Mouse (Mus musculus) lung, postnatal 4 days (tissue): ENCODE data around the gene Ldhd.

Experiments used
- DNase-seq, 2 experiments: peaks; one replicate each; pipeline ENCODE4 v3.0.0; 2021

Gene Ldhd

GRCm38 (mm10) chr8:111626933-111627332 lies 3.2 kb downstream of the Ldhd start:
- DNase-seq, result no peak

DNA sequence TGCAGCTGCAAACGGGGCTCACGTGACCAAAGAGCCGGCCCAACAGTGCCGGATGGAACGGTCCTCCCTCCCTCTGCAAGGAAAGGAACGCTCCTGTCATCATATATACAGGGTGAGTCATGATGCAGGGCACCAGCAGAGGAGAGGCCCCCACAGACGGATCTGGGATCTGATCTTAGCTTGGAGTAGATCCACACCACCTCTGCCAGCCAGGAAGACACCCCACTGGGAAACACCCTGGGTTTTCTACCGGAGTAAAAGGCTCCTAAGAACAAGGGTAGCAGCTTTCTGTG lies 3.7 kb downstream of the Ldhd start:
- no peak for DNase-seq

- DNase-seq, result peak; percentile 65 to 81
These were observed 4.3 kb downstream of the Ldhd start for GRCm38 (mm10) chr8:111625694-111626527.

- no peak for DNase-seq
These were observed 5.3 kb downstream of the Ldhd start for GRCm38 (mm10) chr8:111624853-111625221.

- DNase-seq, result peak; percentile 62 to 86
These were observed 5.9 kb downstream of the Ldhd start for GRCm38 (mm10) chr8:111624081-111624852.

DNA sequence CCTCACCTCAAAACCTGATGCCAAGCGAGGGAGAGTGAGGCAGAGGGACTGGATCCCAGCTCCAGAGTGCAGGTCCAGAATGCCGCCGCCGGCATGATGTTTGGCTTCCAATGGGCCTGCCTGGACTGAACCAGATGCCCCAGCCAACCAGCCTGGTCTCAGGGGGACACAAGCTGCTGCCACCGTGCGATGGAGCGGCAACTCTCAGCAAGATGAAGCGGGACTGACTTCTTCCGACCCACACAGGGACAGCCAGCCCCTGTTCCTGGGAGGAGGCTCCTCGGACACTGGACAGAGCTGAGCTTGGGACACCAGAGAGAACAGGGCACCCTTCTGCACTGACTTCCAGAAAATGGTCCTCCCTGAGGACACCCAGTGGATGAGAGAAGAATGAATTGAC lies 7.6 kb downstream of the Ldhd start:
- no peak for DNase-seq

DNA sequence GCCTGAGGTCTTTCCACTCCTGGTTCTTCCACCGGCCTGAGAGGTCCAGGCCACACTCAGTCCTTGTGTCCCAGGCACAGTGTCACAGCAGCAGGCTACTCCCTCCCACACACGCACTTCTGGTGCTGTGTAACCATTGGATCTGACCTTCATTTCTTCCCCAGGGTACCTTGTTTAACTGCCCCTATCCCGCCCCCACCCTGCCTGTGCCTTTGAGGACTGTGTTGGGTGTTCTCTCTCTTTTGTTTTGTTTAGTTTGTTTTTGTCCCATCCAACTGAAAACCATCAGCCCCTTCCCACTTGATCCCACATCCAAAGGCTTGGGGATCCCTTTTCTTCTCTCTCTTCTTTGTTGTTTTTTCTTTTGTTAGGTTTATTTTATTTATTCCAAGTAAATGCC lies 8.1 kb downstream of the Ldhd start:
- no peak for DNase-seq

GRCm38 (mm10) chr8:111619936-111620335 lies 10.2 kb downstream of the Ldhd start:
- DNase-seq, result no peak

DNA sequence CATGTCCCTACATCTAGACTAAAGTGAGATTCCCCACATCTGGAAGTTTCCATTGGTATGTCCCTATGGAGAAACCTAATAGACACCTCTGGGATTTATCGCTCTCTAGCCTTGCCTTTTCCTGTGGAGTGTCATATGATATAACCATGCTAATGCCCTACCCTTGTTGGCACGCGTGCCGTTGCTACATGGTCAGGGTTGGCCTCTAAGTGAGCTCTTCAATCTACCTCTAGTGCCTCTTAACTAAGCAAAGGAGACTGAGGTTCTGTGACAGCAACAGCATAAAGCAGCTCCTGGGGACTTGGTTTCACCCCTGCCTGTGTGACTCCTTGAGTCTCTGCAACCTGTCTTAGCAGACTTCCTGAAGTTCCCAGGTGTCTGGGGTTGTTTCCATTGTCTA lies 11.9 kb downstream of the Ldhd start:
- peak; percentile 16 to 68 for DNase-seq

GRCm38 (mm10) chr8:111617812-111618211 lies 12.4 kb downstream of the Ldhd start:
- DNase-seq, result no peak

DNA sequence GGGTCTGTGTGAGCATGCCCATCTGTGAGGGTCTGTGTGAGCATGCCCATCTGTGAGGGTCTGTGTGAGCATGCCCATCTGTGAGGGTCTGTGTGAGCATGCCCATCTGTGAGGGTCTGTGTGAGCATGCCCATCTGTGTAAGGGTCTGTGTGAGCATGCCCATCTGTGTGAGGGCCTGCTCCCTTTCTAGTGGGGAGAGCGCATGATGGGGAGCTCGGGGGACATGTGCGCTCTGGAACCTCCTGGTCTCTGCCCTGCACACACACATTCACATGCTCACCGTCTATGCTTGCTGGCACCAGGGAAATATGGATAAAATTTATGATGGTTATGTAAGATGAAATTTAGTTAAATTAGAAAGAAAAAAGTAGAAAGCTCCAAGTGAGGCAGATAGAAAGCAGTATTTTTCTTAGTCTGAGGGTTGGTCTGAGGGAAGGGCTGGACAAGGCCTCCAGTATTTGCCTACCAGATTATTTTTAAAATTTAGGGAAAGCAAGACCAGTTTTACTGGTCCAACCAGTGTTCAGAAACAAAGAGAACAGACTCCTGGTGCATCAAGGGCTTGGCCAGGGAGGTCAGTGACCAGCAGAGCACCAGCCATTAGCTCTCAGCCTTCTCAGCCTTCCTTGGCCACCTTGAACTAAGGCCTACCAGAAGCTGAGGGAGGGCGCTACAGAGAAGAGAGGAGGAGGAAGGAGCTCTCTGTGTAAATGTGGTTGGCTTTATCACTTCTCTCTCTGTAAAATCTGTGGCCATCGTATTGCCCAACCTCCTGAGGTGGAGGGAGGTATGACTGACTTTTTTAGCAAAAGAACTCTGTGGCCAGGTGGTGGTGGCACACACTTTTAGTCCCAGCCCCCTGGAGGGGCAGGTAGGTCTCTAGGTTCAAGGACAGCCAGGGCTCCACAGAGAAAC lies 15.1 kb downstream of the Ldhd start:
- no peak for DNase-seq

- DNase-seq, result no peak
These were observed 17.0 kb downstream of the Ldhd start for GRCm38 (mm10) chr8:111613181-111613580.

DNA sequence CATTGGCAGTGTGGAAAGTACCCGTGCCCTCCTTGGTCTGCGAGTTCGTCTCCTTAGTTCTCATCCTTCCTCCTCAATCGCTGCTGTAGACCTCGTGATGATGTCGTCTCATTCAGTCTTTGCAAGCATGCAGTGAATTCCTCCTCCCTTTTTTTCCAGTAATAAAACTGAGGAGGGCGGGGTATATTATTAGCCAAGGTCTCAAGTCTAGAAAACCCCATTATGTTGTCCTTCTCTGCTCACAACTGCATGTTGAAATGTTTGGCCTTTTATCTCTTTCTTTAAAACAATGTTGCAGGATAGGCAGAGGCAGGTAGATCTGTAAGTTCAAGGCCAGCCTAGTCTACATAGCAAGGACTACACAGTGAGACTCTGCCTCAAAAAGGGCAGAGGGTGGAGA lies 22.8 kb downstream of the Ldhd start:
- no peak for DNase-seq

DNA sequence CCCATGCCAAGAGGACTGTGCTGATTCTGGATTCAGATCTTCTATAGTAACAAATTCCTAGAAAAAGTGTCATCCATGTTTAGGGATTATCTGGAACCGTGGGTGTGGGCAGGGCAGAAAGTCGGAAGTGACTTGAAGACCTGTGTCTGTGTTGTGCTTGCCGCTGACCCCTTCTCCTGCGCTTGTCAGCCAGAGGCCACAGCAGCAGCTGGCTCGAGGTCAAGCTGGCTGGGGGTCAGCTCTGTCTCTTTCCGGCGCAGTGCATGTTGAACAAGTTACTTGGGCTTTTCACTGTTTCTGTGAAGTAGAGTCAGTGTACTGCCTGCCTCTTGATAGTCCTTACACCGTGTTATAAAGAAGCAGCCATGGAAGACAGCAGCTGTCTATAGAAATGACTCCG lies 23.2 kb downstream of the Ldhd start:
- no peak for DNase-seq

GRCm38 (mm10) chr8:111604986-111605385 lies 25.2 kb downstream of the Ldhd start:
- no peak for DNase-seq

GRCm38 (mm10) chr8:111602050-111602449 lies 28.1 kb downstream of the Ldhd start:
- no peak for DNase-seq

DNA sequence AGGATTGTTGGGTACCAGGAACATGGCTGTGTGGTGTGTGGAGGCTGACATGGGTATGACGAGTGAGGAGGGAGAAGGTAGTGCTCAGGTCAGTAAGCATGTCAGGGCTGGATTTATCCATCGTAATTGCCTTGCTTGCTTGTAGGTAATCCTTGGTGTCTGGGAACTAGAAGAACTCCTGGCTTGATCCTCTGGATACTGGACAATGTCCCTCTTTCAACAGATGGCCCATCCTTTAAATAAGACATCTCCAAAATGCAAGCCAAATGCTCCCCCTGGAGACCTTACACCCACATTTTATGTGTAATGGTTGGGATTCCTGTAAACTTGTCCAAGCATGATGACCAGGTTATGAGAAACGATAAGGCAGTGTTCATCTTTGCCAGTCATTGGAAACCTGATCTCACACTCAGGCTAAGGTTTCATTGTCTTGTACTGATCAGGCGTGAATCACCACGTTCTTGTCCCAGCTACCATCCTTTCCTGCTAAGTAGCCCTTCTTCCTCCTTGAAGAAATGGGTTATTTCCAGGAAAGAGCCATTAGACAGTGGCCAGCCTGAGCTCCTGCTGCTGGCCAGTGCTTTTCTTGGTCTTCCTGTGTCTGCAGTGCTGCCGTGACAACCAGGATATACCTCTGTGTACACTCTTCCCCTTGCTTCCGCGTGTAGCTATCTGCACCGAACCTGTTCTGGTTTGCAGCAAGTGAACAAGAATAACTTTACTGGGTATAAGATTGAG lies 30.3 kb downstream of the Ldhd start:
- DNase-seq, result no peak

DNA sequence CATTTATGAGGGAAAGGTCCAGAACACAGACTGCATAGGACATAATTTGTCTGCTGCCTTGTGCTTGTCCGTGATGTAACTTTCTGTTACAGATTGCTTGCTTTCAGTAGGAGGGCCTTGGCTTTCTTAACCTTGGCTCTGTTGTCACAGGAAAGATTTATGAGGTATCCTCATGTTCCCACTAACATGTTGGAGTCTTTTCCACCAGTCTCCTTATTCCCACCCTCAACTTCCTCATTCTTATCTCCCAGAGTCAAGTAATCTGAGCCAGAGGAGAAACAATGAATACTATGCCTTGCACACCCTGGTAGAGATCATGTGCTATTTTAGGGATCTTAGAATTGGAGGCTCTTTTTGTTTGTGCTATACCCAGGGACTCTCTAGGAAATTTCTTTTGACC lies 32.9 kb downstream of the Ldhd start:
- DNase-seq, result peak in 1 of 2 experiments; percentile 32

DNA sequence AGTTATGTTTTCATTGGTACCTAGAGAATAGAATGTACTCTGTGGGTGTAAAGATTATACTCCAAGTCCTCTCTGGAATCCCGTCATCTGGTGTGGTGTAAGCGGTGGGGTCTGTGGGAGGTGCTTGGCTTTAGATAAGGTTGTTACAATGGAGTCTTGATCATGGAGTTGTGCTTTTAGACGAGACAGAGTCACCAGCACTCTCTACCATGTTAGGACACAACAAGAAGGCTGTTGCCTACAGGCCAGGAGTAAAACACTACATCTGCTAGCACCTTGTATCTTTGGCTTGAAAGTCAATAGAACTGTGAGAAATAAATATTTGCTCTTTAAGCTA lies 33.7 kb downstream of the Ldhd start:
- no peak for DNase-seq

DNA sequence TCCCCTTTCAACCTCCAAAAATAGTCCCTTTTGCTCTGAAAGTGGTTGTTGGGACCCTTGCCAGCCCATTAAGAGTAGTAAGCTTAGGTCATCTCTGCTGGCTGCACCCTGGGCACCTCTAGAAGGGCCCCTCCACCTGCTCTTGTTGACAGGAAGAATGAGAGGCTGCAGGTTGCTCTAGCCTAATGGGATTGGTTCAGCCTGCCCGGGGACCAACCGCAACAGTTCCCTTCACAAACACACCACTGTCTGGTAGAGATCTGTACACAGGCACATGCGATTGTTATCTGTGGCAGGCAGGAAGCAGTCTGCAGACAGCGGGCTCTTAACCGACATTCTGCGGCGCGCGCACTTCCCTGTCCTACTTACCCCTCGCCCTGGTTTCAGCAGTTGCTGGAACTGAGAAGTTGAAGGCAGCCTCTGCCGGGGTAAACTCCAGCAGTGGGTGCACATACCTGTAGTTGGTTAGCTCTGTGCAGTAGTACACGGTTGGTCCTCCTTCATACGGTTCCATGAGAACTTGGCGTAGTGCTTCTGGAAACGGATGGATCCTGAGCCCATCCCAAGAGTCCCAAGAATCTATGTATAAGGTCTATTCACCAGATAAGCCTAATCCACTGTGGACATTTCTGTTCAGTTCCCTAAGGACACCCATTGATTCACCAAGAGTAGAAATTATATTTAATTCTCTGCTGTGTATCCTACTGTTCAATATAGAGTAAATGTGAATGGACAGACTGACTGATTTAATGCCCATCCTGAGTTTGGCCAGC lies 34.3 kb downstream of the Ldhd start:
- DNase-seq, result peak; percentile 73 to 83

DNA sequence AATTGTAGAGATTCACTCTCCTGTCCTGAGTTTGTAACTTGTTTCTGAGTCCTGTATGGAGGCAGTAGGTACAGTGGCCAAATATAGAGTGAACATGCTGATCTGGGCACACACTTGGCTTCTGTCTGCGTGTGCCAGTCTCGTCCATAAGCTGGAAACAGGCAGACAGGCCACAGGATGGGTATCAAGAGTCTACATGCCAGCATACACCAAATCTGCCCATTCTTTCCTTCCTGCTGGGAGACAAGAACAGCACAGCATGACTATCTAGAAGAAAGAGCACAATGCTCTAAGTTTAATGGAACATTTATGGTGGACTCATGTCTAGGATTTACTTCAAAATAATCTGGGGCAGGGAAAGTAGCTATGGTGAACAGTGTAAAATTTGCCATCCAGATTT lies 35.2 kb downstream of the Ldhd start:
- DNase-seq, result no peak
